Mouse (Mus musculus): ENCODE data around the gene Ccdc185.

Gene Ccdc185

GRCm38 (mm10) chr1:182747081-182747480 lies 1.9 kb downstream of the Ccdc185 start:
- no peak for DNase-seq (ENCODE audit: low spot score)

- DNase-seq (ENCODE audit: low spot score): no peak
These were observed 13.1 kb downstream of the Ccdc185 start for GRCm38 (mm10) chr1:182735891-182736290.

GRCm38 (mm10) chr1:182732695-182733094 lies 16.3 kb downstream of the Ccdc185 start:
- DNase-seq (ENCODE audit: low spot score): no peak

- DNase-seq (ENCODE audit: low spot score): no peak
These were observed 20.0 kb downstream of the Ccdc185 start for GRCm38 (mm10) chr1:182729002-182729401.

- no peak for DNase-seq (ENCODE audit: low spot score)
These were observed 21.4 kb downstream of the Ccdc185 start for GRCm38 (mm10) chr1:182727541-182727940.

- DNase-seq (ENCODE audit: low spot score): no peak
These were observed 34.6 kb downstream of the Ccdc185 start for GRCm38 (mm10) chr1:182714236-182714935.

GRCm38 (mm10) chr1:182711360-182711933 lies 37.5 kb downstream of the Ccdc185 start:
- DNase-seq (ENCODE audit: low spot score): no peak

GRCm38 (mm10) chr1:182707459-182707858 lies 41.5 kb downstream of the Ccdc185 start:
- no peak for DNase-seq (ENCODE audit: low spot score)

- DNase-seq (ENCODE audit: low spot score): no peak
These were observed 44.1 kb downstream of the Ccdc185 start for GRCm38 (mm10) chr1:182704882-182705281.

GRCm38 (mm10) chr1:182699392-182700347 lies 49.3 kb downstream of the Ccdc185 start:
- DNase-seq (ENCODE audit: low spot score): no peak

All from testis, postnatal 14 days (tissue).